6 mouse cellular contexts compared by ENCODE assay signal in genomic region chr3:53118755-53119154, GRCm38 (mm10).
DNase-seq lines count a peak whose midpoint lies in the region; TF ChIP-seq lines count a peak whose summit lies in the region.
"Not testable (repeated sequence)": the region's sequence is repeated elsewhere in the genome, so short reads cannot be mapped to it uniquely, and the experiment has no call there.

No protein-coding gene starts in this region.

- TF ChIP-seq POLR2A in ES-Bruce4 (IDR thresholded peaks at IDR 0.05; ENCODE audit: insufficient read depth, low read length); kidney, adult 2 months (IDR thresholded peaks at IDR 0.05; ENCODE audit: low read depth, low read length): not testable (repeated sequence)

- not testable (repeated sequence) for H3K9me3 ChIP-seq in ES-Bruce4 (replicated peaks; ENCODE audit: control insufficient read depth, insufficient read depth, low read length, poor library complexity, severe bottlenecking); ES-E14 (ENCODE audit: control insufficient read depth, insufficient read depth, low read depth, low read length)

- H3K27ac ChIP-seq in ES-Bruce4 (ENCODE audit: insufficient read depth, low read length): peak overlapping the region; percentile 65; the same call in 1 of the 2 replicates
- H3K27ac ChIP-seq in ES-E14 (ENCODE audit: insufficient read depth, low read depth, low read length, poor library complexity, severe bottlenecking): not testable (repeated sequence)
- H3K27ac ChIP-seq in kidney, adult 2 months (ENCODE audit: insufficient read depth, low read depth, low read length): peak overlapping the region; percentile 23; the same call in 1 of the 2 replicates

- not testable (repeated sequence) for H3K36me3 ChIP-seq in ES-Bruce4 (ENCODE audit: control insufficient read depth, insufficient read depth, low read length, poor library complexity, severe bottlenecking); ES-E14 (ENCODE audit: control insufficient read depth, insufficient read depth, low read length, poor library complexity, severe bottlenecking); kidney, adult 2 months (ENCODE audit: control insufficient read depth, insufficient read depth, low read length)

- H3K9ac ChIP-seq in ES-Bruce4 (ENCODE audit: low read depth, poor library complexity, severe bottlenecking) (peak overlapping the region; percentile 40; the same call in 1 of the 2 replicates), ES-E14 (ENCODE audit: insufficient read depth, low read depth, low read length, poor library complexity, severe bottlenecking) (peak overlapping the region; percentile 57; the same call in 1 of the 2 replicates)

- TF ChIP-seq CTCF in ES-Bruce4 (IDR thresholded peaks at IDR 0.05; ENCODE audit: low read depth, low read length); kidney, adult 2 months (conservative IDR thresholded peaks at IDR 0.05; ENCODE audit: insufficient read depth, insufficient read length, low read depth, low read length): not testable (repeated sequence)

- 44% methylated on average over 6 of the region's 9 CpGs for WGBS in kidney, adult 2 months

- TF ChIP-seq EP300 in ES-Bruce4 (IDR thresholded peaks at IDR 0.05; ENCODE audit: insufficient read depth, low read depth, low read length): not testable (repeated sequence)

- H3K4me3 ChIP-seq in ES-Bruce4 (ENCODE audit: low read depth, low read length); kidney, adult 2 months (ENCODE audit: insufficient read depth, low read depth, low read length): not testable (repeated sequence)
- peak overlapping the region; percentile 5 to 38; a peak in 2 of 4 replicates for H3K4me3 ChIP-seq in ES-E14 (ENCODE audit: insufficient read depth in 1 of 2, low read depth in 1 of 2, low read length in 2 of 2, poor library complexity in 1 of 2, severe bottlenecking in 1 of 2)

- in situ Hi-C loops in ES-E14 (cut with MboI; ENCODE audit: low sequenced_read_pairs in 2 of 2, unreplicated experiment in 2 of 2): not testable (repeated sequence)

- H3K4me1 ChIP-seq in ES-Bruce4 (ENCODE audit: control insufficient read depth, insufficient read depth, low read length); ES-E14 (ENCODE audit: control insufficient read depth in 2 of 2, insufficient read depth in 2 of 2, low read length in 2 of 2, poor library complexity in 1 of 2); kidney, adult 2 months (ENCODE audit: control insufficient read depth, insufficient read depth, low read length): not testable (repeated sequence)

- DNase-seq in ES-E14 (ENCODE audit: low read depth, low spot score) (peak; percentile 50), ZHBTc4 (ENCODE audit: low read depth, low spot score) (peak; percentile 80)
- peak; percentile 61 for DNase-seq in Muller cell, postnatal 12 days (ENCODE audit: inconsistent ontology term)
- peak; percentile 27 for DNase-seq in kidney, adult 2 months
- peak; percentile 4 to 9 for DNase-seq in kidney, postnatal 36 days

- H3K27me3 ChIP-seq in ES-Bruce4 (ENCODE audit: control insufficient read depth, insufficient read depth, low read length, poor library complexity, severe bottlenecking); kidney, adult 2 months (replicated peaks; ENCODE audit: control insufficient read depth, insufficient read depth, low read length): not testable (repeated sequence)

Comparison
In these comparisons a context has a peak if more than half of its experiments do, and no peak if none do; other contexts are left out.
1. DNase-seq: peak in every context shown above with its lines; median percentile 80 in ZHBTc4; 61 in Muller cell, postnatal 12 days; 50 in ES-E14; 27 in kidney, adult 2 months; 6 in kidney, postnatal 36 days.